Mouse (Mus musculus): ENCODE data around the gene Uggt1. TPM values are rescaled to one million over a fixed set of nuclear protein-coding genes. Genes with fewer than 3 reads are reported as not detected.

The Uggt1 gene
- polyA plus RNA-seq, 1 experiment from 2014 or later = 19.6 TPM

- ATAC-seq (ENCODE audit: low read depth) = no peak
- no peak overlapping the region for H3K9ac ChIP-seq (ENCODE audit: low read depth, low read length)
- H3K4me2 ChIP-seq (ENCODE audit: low read depth, low read length) = no peak overlapping the region
- no peaks in the 10 kb centered on the region for H3K4me1 ChIP-seq (ENCODE audit: control insufficient read depth, low read depth, low read length)
- H3K27me3 ChIP-seq (ENCODE audit: control insufficient read depth, insufficient read depth, low read depth, low read length) = no peaks in the 10 kb centered on the region
- WGBS (ENCODE audit: insufficient replicate concordance) = 86% methylated on average over 8 of the region's 8 CpGs
- H3K4me3 ChIP-seq (ENCODE audit: low read depth, low read length) = no peak overlapping the region
- peaks cover 19% of the 10 kb centered on the region for H3K36me3 ChIP-seq (ENCODE audit: control insufficient read depth, insufficient read depth)
- H3K27ac ChIP-seq (ENCODE audit: low read length) = no peak overlapping the region
- no peaks in the 10 kb centered on the region for H3K9me3 ChIP-seq (replicated peaks; ENCODE audit: control insufficient read depth, low read length)
Observed at GRCm38 (mm10) chr1:36173461-36173860, 71.1 kb downstream of the Uggt1 start.

GRCm38 (mm10) chr1:36172941-36173340 lies 71.6 kb downstream of the Uggt1 start:
- Histone ChIP-seq H3K9ac (ENCODE audit: low read depth, low read length) (no peak overlapping the region), H3K4me1 (ENCODE audit: control insufficient read depth, low read depth, low read length) (no peaks in the 10 kb centered on the region), H3K4me3 (ENCODE audit: low read depth, low read length) (no peak overlapping the region), H3K27ac (ENCODE audit: low read length) (no peak overlapping the region), H3K27me3 (ENCODE audit: control insufficient read depth, insufficient read depth, low read depth, low read length) (no peaks in the 10 kb centered on the region), H3K36me3 (ENCODE audit: control insufficient read depth, insufficient read depth) (peaks cover 20% of the 10 kb centered on the region), H3K9me3 (replicated peaks; ENCODE audit: control insufficient read depth, low read length) (no peaks in the 10 kb centered on the region), H3K4me2 (ENCODE audit: low read depth, low read length) (no peak overlapping the region)
- ATAC-seq (ENCODE audit: low read depth) = no peak
- 70% methylated on average over 6 of the region's 6 CpGs for WGBS (ENCODE audit: insufficient replicate concordance)

DNA sequence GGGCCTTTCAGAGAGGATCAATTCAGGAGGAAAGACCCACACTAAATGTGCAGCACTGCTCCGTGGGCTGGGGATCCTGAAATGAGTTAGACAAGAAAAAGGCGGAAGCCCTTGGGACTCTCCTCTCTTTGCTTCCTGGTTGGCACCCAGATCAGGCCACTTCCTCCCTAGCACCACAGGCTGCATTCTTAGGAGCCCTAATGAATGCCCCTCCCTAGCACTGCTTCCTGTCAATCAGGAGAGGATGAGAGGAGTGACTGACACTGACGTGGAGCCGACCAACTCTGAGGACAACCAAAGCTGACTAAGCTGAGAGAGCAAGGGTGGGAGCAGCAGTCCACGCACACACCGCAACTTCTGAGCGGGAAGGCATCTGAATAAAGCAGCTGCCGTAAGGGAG lies 81.8 kb downstream of the Uggt1 start:
- H3K27ac ChIP-seq (ENCODE audit: low read length) = no peak overlapping the region
- no peaks in the 10 kb centered on the region; the same call in 1 of the 2 replicates for H3K4me1 ChIP-seq (ENCODE audit: control insufficient read depth, low read depth, low read length)
- no peak overlapping the region for H3K4me3 ChIP-seq (ENCODE audit: low read depth, low read length)
- no peak for ATAC-seq (ENCODE audit: low read depth)
- 56% methylated on average over 8 of the region's 8 CpGs for WGBS (ENCODE audit: insufficient replicate concordance)
- H3K9ac ChIP-seq (ENCODE audit: low read depth, low read length) = no peak overlapping the region
- H3K27me3 ChIP-seq (ENCODE audit: control insufficient read depth, insufficient read depth, low read depth, low read length) = no peaks in the 10 kb centered on the region
- no peak overlapping the region for H3K4me2 ChIP-seq (ENCODE audit: low read depth, low read length)
- peaks cover 11% of the 10 kb centered on the region for H3K36me3 ChIP-seq (ENCODE audit: control insufficient read depth, insufficient read depth)
- H3K9me3 ChIP-seq (replicated peaks; ENCODE audit: control insufficient read depth, low read length) = no peaks in the 10 kb centered on the region

GRCm38 (mm10) chr1:36161208-36161607 lies 83.3 kb downstream of the Uggt1 start:
- WGBS (ENCODE audit: insufficient replicate concordance) = 33% methylated on average over 9 of the region's 9 CpGs
- Histone ChIP-seq H3K4me1 (ENCODE audit: control insufficient read depth, low read depth, low read length) (no peaks in the 10 kb centered on the region; the same call in 1 of the 2 replicates), H3K27ac (ENCODE audit: low read length) (no peak overlapping the region), H3K4me3 (ENCODE audit: low read depth, low read length) (no peak overlapping the region), H3K4me2 (ENCODE audit: low read depth, low read length) (no peak overlapping the region), H3K36me3 (ENCODE audit: control insufficient read depth, insufficient read depth) (peaks cover 15% of the 10 kb centered on the region), H3K27me3 (ENCODE audit: control insufficient read depth, insufficient read depth, low read depth, low read length) (no peaks in the 10 kb centered on the region), H3K9ac (ENCODE audit: low read depth, low read length) (no peak overlapping the region), H3K9me3 (replicated peaks; ENCODE audit: control insufficient read depth, low read length) (no peaks in the 10 kb centered on the region)
- peak; percentile 50 for ATAC-seq (ENCODE audit: low read depth)

GRCm38 (mm10) chr1:36160246-36160645 lies 84.3 kb downstream of the Uggt1 start:
- Histone ChIP-seq H3K4me2 (ENCODE audit: low read depth, low read length) (no peak overlapping the region), H3K4me1 (ENCODE audit: control insufficient read depth, low read depth, low read length) (no peaks in the 10 kb centered on the region; the same call in 1 of the 2 replicates), H3K36me3 (ENCODE audit: control insufficient read depth, insufficient read depth) (peaks cover 21% of the 10 kb centered on the region), H3K27me3 (ENCODE audit: control insufficient read depth, insufficient read depth, low read depth, low read length) (no peaks in the 10 kb centered on the region), H3K27ac (ENCODE audit: low read length) (no peak overlapping the region), H3K4me3 (ENCODE audit: low read depth, low read length) (no peak overlapping the region), H3K9ac (ENCODE audit: low read depth, low read length) (no peak overlapping the region), H3K9me3 (replicated peaks; ENCODE audit: control insufficient read depth, low read length) (no peaks in the 10 kb centered on the region)
- WGBS (ENCODE audit: insufficient replicate concordance) = 58% methylated on average over 8 of the region's 8 CpGs
- no peak for ATAC-seq (ENCODE audit: low read depth)

DNA sequence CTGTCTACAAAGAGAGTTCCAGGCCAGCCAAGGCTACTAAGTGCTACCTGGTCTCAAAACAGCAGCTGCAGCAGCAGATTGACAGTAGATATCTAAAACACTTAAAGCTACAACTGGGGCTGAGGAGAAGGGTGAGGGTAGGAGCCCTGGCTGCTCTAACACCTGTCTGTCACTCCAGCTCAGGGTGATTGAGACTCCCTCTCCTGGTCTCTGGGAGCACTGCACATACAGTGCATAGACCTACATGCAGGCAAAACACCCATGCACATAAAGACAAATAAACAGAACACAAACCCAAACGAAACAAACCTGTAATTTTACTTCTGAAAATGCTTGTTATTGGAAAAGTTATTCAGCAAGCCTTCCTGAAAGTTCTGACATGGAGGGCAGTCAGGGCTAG lies 95.1 kb downstream of the Uggt1 start:
- Histone ChIP-seq H3K4me2 (ENCODE audit: low read depth, low read length) (no peak overlapping the region), H3K9me3 (replicated peaks; ENCODE audit: control insufficient read depth, low read length) (no peaks in the 10 kb centered on the region), H3K27ac (ENCODE audit: low read length) (no peak overlapping the region), H3K4me1 (ENCODE audit: control insufficient read depth, low read depth, low read length) (no peaks in the 10 kb centered on the region), H3K36me3 (ENCODE audit: control insufficient read depth, insufficient read depth) (peaks cover 36% of the 10 kb centered on the region), H3K9ac (ENCODE audit: low read depth, low read length) (no peak overlapping the region), H3K27me3 (ENCODE audit: control insufficient read depth, insufficient read depth, low read depth, low read length) (no peaks in the 10 kb centered on the region), H3K4me3 (ENCODE audit: low read depth, low read length) (no peak overlapping the region)
- 30% methylated on average over 1 of the region's 1 CpGs for WGBS (ENCODE audit: insufficient replicate concordance)
- ATAC-seq (ENCODE audit: low read depth) = no peak

- H3K36me3 ChIP-seq (ENCODE audit: control insufficient read depth, insufficient read depth) = peaks cover 42% of the 10 kb centered on the region
- H3K9ac ChIP-seq (ENCODE audit: low read depth, low read length) = no peak overlapping the region
- ATAC-seq (ENCODE audit: low read depth) = no peak
- H3K4me2 ChIP-seq (ENCODE audit: low read depth, low read length) = no peak overlapping the region
- H3K4me3 ChIP-seq (ENCODE audit: low read depth, low read length) = no peak overlapping the region
- no peaks in the 10 kb centered on the region for H3K9me3 ChIP-seq (replicated peaks; ENCODE audit: control insufficient read depth, low read length)
- H3K4me1 ChIP-seq (ENCODE audit: control insufficient read depth, low read depth, low read length) = no peaks in the 10 kb centered on the region
- no peaks in the 10 kb centered on the region for H3K27me3 ChIP-seq (ENCODE audit: control insufficient read depth, insufficient read depth, low read depth, low read length)
- H3K27ac ChIP-seq (ENCODE audit: low read length) = no peak overlapping the region
- WGBS (ENCODE audit: insufficient replicate concordance) = 31% methylated on average over 2 of the region's 2 CpGs
Observed at GRCm38 (mm10) chr1:36148809-36149208, 95.7 kb downstream of the Uggt1 start.

DNA sequence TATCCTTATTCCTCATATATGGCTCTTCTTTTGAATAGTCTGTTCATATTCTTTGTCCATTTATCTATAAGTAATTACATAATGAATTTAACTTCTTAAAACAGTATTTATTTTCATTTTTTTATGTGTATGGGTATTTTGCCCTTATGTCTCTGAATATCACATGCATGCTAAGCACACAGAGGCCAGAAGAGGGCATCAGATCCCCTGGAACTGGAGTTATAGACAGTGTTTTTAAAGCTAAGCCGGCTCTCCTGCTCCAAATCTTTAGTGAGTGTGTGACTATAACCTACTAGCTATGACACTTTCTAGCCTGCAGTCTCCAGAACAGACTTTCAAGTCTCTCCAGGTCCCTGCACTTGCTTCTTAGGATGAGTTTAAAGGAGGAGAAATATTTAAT lies 99.5 kb downstream of the Uggt1 start:
- H3K9me3 ChIP-seq (replicated peaks; ENCODE audit: control insufficient read depth, low read length) = no peaks in the 10 kb centered on the region
- WGBS (ENCODE audit: insufficient replicate concordance) = 19% methylated on average over 1 of the region's 1 CpGs
- no peak for ATAC-seq (ENCODE audit: low read depth)
- no peak overlapping the region for H3K9ac ChIP-seq (ENCODE audit: low read depth, low read length)
- H3K27ac ChIP-seq (ENCODE audit: low read length) = no peak overlapping the region
- H3K4me2 ChIP-seq (ENCODE audit: low read depth, low read length) = no peak overlapping the region
- no peaks in the 10 kb centered on the region for H3K4me1 ChIP-seq (ENCODE audit: control insufficient read depth, low read depth, low read length)
- peaks cover 35% of the 10 kb centered on the region for H3K36me3 ChIP-seq (ENCODE audit: control insufficient read depth, insufficient read depth)
- no peaks in the 10 kb centered on the region for H3K27me3 ChIP-seq (ENCODE audit: control insufficient read depth, insufficient read depth, low read depth, low read length)
- H3K4me3 ChIP-seq (ENCODE audit: low read depth, low read length) = no peak overlapping the region

- H3K9me3 ChIP-seq (replicated peaks; ENCODE audit: control insufficient read depth, low read length) = no peaks in the 10 kb centered on the region
Observed at GRCm38 (mm10) chr1:36140311-36140710, 104.2 kb downstream of the Uggt1 start.

More at GRCm38 (mm10) chr1:36140311-36140710, 104.2 kb downstream of the Uggt1 start:
- Histone ChIP-seq H3K27ac (ENCODE audit: low read length) (no peak overlapping the region), H3K4me1 (ENCODE audit: control insufficient read depth, low read depth, low read length) (no peaks in the 10 kb centered on the region), H3K4me2 (ENCODE audit: low read depth, low read length) (no peak overlapping the region), H3K4me3 (ENCODE audit: low read depth, low read length) (no peak overlapping the region), H3K27me3 (ENCODE audit: control insufficient read depth, insufficient read depth, low read depth, low read length) (no peaks in the 10 kb centered on the region), H3K36me3 (ENCODE audit: control insufficient read depth, insufficient read depth) (peaks cover 14% of the 10 kb centered on the region), H3K9ac (ENCODE audit: low read depth, low read length) (no peak overlapping the region)
- ATAC-seq (ENCODE audit: low read depth) = no peak
- 81% methylated on average over 15 of the region's 15 CpGs for WGBS (ENCODE audit: insufficient replicate concordance)

All from liver, embryonic 16.5 days (tissue).